Mouse (Mus musculus): ENCODE results near the gene Olfr1065.

- TF ChIP-seq CTCF (IDR thresholded peaks at IDR 0.05) (no peak), EP300 (IDR thresholded peaks at IDR 0.05) (no peak)
These were observed 10.0 kb upstream of the Olfr1065 start for GRCm38 (mm10) chr2:86460434-86460833.
